Mouse (Mus musculus) E14TG2a.4 (cell line): ENCODE results near the gene Bcam.

ENCODE experiments used
- CTCF ChIP-seq: conservative IDR thresholded peaks from 2 replicates; pipeline ENCODE4 v1.5.1; 2014; ENCODE audit warnings: low read length
- NANOG ChIP-seq: IDR thresholded peaks from 2 replicates; pipeline ENCODE4 v1.6.1; 2014; ENCODE audit warnings: borderline replicate concordance, low read length, mixed read lengths

- no peak for TF ChIP-seq CTCF
- TF ChIP-seq NANOG: no peak
These were observed 42.8 kb upstream of the Bcam start for GRCm38 (mm10) chr7:19813579-19814122.
